Mouse (Mus musculus) heart, adult 2 months (tissue): Measurements from ENCODE around the gene Gm21988. TPM values are rescaled to one million over a fixed set of nuclear protein-coding genes. Genes with fewer than 3 reads are reported as not detected.

Experiments
- DNase-seq, 2 experiments: peaks; one replicate each; pipeline ENCODE4 v3.0.0; 2021
- H3K27ac ChIP-seq: fragments of 200-600 bp; 2 replicates; pipeline ENCODE4 v1.8.1; 2022
- H3K27me3 ChIP-seq: fragments of 200-500 bp; 2 replicates; pipeline ENCODE4 v1.6.1; 2012; ENCODE audit warnings: mild to moderate bottlenecking, low read length, inconsistent platforms, mixed read lengths; ENCODE audit not compliant: control insufficient read depth, insufficient read depth
- H3K36me3 ChIP-seq: fragments of 200-500 bp; 2 replicates; pipeline ENCODE4 v1.6.1; 2012; ENCODE audit warnings: low read length, inconsistent platforms; ENCODE audit not compliant: control insufficient read depth, insufficient read depth
- H3K4me1 ChIP-seq: fragments of 200-500 bp; 2 replicates; pipeline ENCODE4 v1.6.1; 2011; ENCODE audit warnings: low read length; ENCODE audit not compliant: control insufficient read depth, insufficient read depth
- H3K4me3 ChIP-seq: fragments of 200-600 bp; 2 replicates; pipeline ENCODE4 v1.8.1; 2022
- H3K79me2 ChIP-seq: fragments of 200-500 bp; replicated peaks from 2 replicates; pipeline ENCODE4 v1.6.1; 2012; ENCODE audit warnings: mild to moderate bottlenecking, inconsistent platforms, low read length, moderate library complexity, mixed read lengths; ENCODE audit not compliant: control insufficient read depth, insufficient read depth
- H3K9ac ChIP-seq: fragments of 200-500 bp; 2 replicates; pipeline ENCODE4 v1.6.1; 2012; ENCODE audit warnings: low read depth, mild to moderate bottlenecking, control low read depth, inconsistent platforms, low read length, mixed read lengths
- CTCF ChIP-seq: fragments of 200-600 bp; IDR thresholded peaks from 2 replicates; pipeline ENCODE4 v1.8.1; 2022; ENCODE audit warnings: antibody characterized with exemption, mild to moderate bottlenecking, moderate library complexity
- EP300 ChIP-seq: fragments of 200-500 bp; IDR thresholded peaks from 2 replicates; pipeline ENCODE4 v1.6.1; 2011; ENCODE audit warnings: low read depth, low read length, control low read depth; ENCODE audit not compliant: insufficient read depth
- POLR2A ChIP-seq: fragments of 200-500 bp; IDR thresholded peaks from 2 replicates; pipeline ENCODE4 v1.6.1; 2011; ENCODE audit warnings: mild to moderate bottlenecking, low read depth, low read length, control low read depth; ENCODE audit not compliant: insufficient read depth
- WGBS: fragments of 180-500 bp; shearing (Covaris S2); methylation state at CpG from one replicate; pipeline ENCODE4 v1.1.7; 2018; 5-methylcytosine and 5-hydroxymethylcytosine counted together
- intact Hi-C: fragments of 180-260 bp; cut with DNase I; formaldehyde crosslinking; loops from one replicate; pipeline ENCODE4 v1.15.1; 2025
- long read RNA-seq: library from polyadenylated mRNA; stranded (forward); transcript quantifications from one replicate; pipeline ENCODE4 v2.0.0, GENCODE M21; 2021
- polyA plus RNA-seq: library from polyadenylated mRNA; depleted of rRNA; stranded (reverse); fragments of >200 nt; gene quantifications from 2 replicates; pipeline ENCODE4 v1.2.3, GENCODE M21; 2012; rRNA removed
- total RNA-seq, 2 experiments: library from RNA; stranded (reverse); gene quantifications; 2 replicates each; pipeline ENCODE4 v1.2.3; 2021

Gene Gm21988
- total RNA-seq (1 to 10 TPM; 2.0 to 3.4 TPM), polyA plus RNA-seq (5.0 and 5.5 TPM in 2 replicates)
- long read RNA-seq, partial matches to known transcripts = 3 of 4 reads
- long read RNA-seq, other reads (novel, unspliced or antisense) = 1 of 4 reads

DNA sequence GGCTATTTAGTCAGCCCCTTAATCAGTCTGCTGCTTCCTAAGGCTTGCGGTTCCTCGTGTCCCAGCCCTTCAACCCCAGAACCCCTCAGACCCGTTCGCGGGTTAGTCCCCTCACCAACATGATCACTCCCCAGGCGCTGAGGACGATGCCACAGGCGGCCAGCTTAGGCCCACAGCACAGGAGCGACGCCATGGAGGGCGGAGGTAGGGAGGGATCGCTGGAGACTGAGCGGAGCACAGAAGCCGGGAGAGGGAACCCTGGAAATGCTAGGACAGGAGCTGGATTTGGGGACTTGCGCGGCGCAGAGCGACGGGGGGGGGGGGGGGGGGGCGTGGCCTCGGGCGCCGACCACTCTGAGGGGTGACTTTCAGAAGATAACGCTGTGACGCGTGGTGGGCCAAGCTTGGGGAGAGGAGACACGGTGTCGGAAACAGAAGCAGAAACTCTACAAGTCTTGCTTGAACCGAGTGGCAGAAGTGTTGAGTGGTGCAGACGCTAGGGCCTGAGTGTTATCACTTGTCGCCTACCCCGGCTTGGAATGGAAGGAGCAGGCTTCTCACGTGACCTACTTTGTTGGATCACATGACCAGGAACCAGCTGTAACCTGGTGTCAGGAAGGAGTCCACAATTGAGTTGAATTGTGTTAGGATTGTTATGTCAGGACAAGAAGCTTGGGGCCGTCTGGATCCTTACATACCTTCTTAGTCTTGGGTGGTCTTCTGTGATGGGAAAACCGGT lies at the start of gene Gm21988, which contains the start of gene Rnasek:
Gene Gm21988 (minus strand): TSS at position 290 of the 739 bp plus-strand sequence.
Gene Rnasek (minus strand): TSS at position 302 of the 739 bp plus-strand sequence.
- Histone ChIP-seq H3K27me3 (no peaks in the 10 kb centered on the region), H3K36me3 (no peaks in the 10 kb centered on the region), H3K4me3 (peak within 1 kb of the TSS; percentile 96), H3K79me2 (no peaks in the 10 kb centered on the region), H3K9ac (peak within 1 kb of the TSS; percentile 89), H3K4me1 (peaks cover 3% of the 10 kb centered on the region), H3K27ac (peak within 1 kb of the TSS; percentile 97)
- TF ChIP-seq EP300 = peak; percentile 47; the same call in 1 of the 2 replicates
- no peak for TF ChIP-seq CTCF
- TF ChIP-seq POLR2A = peak; percentile 89
- DNase-seq = peak; percentile 87
- WGBS = under 1% methylated on average over 35 of the region's 35 CpGs
- intact Hi-C loops = no loop called here

DNA sequence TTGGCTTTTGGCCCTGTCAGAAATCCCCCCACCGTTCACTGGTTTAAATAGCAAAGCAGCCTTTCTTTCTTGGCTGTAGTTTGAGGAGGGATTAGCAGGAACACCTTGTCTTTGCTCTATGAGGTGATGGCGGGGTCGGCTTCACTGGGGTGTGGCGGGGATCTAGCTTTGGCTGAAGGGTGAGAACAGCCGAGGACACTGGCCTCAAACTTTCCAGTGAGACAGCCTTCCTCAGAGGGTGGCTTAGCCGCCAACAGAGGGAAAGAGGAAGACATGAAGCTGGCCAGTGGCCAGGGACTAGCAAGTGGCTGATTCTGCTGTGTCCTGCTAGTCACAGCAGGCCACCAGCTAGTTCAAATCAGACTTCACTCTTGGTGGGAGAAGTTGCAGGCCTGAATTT lies 49.6 kb upstream of the Gm21988 start:
- no peak overlapping the region for H3K9ac ChIP-seq
- no peak overlapping the region for H3K4me3 ChIP-seq
- no peaks in the 10 kb centered on the region for H3K36me3 ChIP-seq
- intact Hi-C loops = no loop called here
- no peak for TF ChIP-seq CTCF
- no peak for TF ChIP-seq EP300
- no peak for TF ChIP-seq POLR2A
- H3K27ac ChIP-seq = no peak overlapping the region
- H3K79me2 ChIP-seq = no peaks in the 10 kb centered on the region
- peak; percentile 30 to 52 for DNase-seq
- WGBS = 33% methylated on average over 6 of the region's 6 CpGs
- H3K27me3 ChIP-seq = no peaks in the 10 kb centered on the region
- H3K4me1 ChIP-seq = no peaks in the 10 kb centered on the region; the same call in 1 of the 2 replicates

DNA sequence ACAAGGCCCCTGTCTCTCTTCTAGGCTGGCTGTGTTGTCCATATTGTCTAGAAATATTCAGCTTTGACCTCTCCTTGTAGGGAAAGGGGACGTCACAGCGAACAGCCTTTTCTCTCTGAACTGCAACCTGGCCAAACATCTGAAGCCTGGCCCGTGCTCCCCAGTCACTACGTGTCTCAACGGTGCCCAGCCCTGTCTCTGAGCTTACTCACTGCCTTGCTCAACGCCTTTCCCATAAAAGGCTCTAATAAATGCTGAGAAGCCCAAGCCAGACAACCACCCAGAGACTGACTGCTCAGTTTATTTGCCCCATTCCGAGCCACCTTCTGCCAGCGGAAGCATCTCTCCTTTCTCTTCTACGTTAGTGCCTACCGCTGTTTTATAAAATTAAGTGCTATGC lies 48.5 kb upstream of the Gm21988 start:
- DNase-seq = no peak

DNA sequence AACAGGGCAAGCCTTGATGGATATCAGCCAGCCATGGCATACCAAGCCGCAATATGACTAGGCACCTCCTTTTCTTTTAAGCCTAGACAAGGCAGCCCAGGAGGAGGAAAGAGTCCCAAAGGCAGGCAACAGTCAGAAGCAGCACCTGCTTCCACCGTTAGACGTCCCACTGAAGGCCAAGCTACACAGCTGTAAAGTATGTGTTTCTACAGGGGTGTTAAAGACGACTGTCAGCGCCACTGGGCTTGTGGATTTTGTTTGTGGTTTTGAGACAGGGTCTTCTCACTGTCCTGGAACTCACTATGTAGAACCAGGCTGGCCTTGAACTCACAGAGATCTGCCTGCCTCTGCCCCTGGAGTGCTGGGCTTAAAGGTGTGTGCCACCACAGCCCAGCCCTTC lies 46.1 kb upstream of the Gm21988 start:
- Histone ChIP-seq H3K4me1 (no peaks in the 10 kb centered on the region; the same call in 1 of the 2 replicates), H3K79me2 (no peaks in the 10 kb centered on the region), H3K27ac (no peak overlapping the region), H3K4me3 (no peak overlapping the region), H3K27me3 (no peaks in the 10 kb centered on the region), H3K9ac (no peak overlapping the region), H3K36me3 (no peaks in the 10 kb centered on the region)
- TF ChIP-seq POLR2A (no peak), EP300 (no peak)
- intact Hi-C loops = no loop called here
- WGBS = 67% methylated on average over 5 of the region's 5 CpGs
- no peak for DNase-seq

More for the DNA sequence above, 48.5 kb upstream of the Gm21988 start:
- Histone ChIP-seq H3K79me2 (no peaks in the 10 kb centered on the region), H3K4me1 (no peaks in the 10 kb centered on the region; the same call in 1 of the 2 replicates), H3K27me3 (no peaks in the 10 kb centered on the region), H3K4me3 (no peak overlapping the region), H3K27ac (no peak overlapping the region), H3K9ac (no peak overlapping the region), H3K36me3 (no peaks in the 10 kb centered on the region)
- TF ChIP-seq POLR2A (no peak), CTCF (no peak), EP300 (no peak)
- WGBS = 91% methylated on average over 10 of the region's 10 CpGs
- intact Hi-C loops = no loop called here

DNA sequence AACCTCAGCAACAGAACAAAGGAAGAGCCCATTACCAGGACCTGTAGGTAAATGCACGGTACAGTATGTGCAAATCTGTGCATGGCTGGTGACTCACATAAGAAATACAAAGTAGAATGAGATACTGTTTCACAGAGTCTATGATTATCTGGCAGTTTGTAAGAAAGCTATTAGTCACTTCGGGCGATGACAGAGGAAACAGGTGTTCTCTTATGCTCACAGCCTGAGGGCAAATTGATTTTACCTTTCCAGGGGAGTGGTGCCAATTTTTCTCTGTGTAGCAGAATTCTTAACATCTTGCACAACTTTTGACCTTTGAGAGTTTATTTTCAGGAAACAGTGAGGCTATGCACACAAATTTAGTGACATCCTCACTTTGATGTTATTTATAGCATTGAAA lies 45.1 kb upstream of the Gm21988 start:
- H3K27me3 ChIP-seq = no peaks in the 10 kb centered on the region
- H3K27ac ChIP-seq = no peak overlapping the region
- no peak overlapping the region for H3K9ac ChIP-seq
- intact Hi-C loops = no loop called here
- H3K4me3 ChIP-seq = no peak overlapping the region
- DNase-seq = no peak
- H3K79me2 ChIP-seq = no peaks in the 10 kb centered on the region
- no peaks in the 10 kb centered on the region for H3K36me3 ChIP-seq
- TF ChIP-seq EP300 (no peak), CTCF (no peak), POLR2A (no peak)
- peaks cover 2% of the 10 kb centered on the region for H3K4me1 ChIP-seq
- WGBS = 35% methylated on average over 3 of the region's 3 CpGs

DNA sequence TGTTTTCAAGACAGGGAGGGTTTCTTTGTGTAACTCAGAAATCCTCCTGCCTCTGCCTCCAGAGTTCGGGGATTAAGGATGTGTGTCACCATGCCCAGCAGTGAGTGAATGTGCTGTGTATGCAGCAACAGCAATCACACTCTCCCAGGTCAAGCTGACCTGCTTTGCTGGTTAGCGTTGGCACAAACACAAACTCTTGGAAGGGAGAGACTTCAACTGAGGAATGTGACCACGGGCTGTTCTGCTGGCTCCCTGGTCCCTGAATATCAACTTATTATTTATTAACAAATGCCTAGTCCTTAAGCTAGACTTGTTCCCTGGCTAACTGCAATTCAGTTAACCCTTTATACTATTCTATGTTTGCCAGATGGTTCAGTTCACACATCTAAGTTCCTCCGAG lies 44.0 kb upstream of the Gm21988 start:
- 74% methylated on average over 4 of the region's 4 CpGs for WGBS
- no peaks in the 10 kb centered on the region for H3K36me3 ChIP-seq
- H3K4me3 ChIP-seq = no peak overlapping the region
- H3K27me3 ChIP-seq = no peaks in the 10 kb centered on the region
- no peaks in the 10 kb centered on the region for H3K79me2 ChIP-seq
- H3K27ac ChIP-seq = no peak overlapping the region
- no peak for TF ChIP-seq POLR2A
- TF ChIP-seq EP300 = no peak
- no peak for TF ChIP-seq CTCF
- H3K9ac ChIP-seq = no peak overlapping the region
- no peak for DNase-seq
- intact Hi-C loops = no loop called here
- H3K4me1 ChIP-seq = peaks cover 2% of the 10 kb centered on the region
